Mouse (Mus musculus): Measurements from ENCODE around the gene Cab39.

The Cab39 gene

DNA sequence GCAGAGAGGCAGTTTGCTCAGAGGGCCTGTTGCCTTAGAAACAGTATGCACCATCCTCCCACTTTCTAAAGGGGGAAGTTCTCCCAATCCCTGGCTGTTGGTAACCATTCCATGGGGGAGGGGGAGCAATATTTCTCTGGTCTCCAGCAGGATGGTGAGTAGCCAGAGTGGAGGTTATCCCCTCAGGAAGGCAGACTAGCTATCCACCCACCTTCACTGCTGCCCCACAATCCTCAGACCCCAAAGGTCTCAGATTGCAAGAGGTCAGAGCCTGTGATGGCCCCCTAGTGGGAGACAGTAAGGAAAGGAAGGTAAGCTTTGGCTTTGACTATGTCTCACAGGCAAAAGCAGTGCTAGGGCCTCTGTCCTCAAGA lies 106.1 kb downstream of the Cab39 start:
- no peak for DNase-seq (ENCODE audit: low spot score in 2 of 2)

DNA sequence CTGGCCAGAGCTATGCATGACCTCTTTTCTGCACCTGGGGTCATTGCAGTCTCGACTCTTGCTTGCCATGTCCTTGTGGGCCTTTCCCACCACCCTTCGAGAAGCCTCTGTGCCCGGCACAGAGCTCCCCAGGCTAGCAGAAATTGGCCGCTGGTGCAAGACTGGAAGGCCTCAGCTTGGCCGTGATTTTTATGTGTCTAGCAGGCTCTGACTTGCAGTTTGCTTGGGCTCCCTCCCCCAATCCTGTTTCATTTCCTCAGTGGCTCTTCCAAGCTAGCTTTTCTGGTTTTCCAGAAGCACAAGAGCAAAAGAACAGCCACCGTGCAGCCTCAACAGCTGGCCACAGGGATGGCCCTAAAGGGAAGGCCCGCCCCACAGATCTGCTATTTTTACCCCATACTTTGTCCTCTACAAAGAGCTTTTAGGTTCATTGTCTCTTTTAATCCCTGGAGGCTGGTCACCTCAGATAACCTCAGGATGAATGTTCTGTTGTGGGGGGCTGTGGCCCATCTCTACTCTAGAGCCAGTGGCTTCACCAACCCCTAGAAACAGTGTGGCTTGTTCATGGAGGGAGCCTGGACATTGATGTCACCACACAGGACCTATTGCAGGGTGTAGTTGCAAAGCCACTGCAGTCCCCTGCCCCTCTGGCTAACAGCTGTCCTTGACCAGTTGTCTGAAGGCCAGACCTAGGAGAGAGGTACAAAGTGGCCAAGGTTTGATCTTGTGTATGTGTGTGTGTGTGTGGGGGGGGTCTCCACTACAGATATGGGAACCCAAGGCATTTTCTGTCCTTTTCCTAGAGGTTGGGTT lies 107.5 kb downstream of the Cab39 start:
- no peak for DNase-seq (ENCODE audit: low spot score in 2 of 2)
